Mouse (Mus musculus): ENCODE data around the gene Espn.

The Espn gene

GRCm38 (mm10) chr4:152178344-152178864 lies 26.2 kb upstream of the Espn start:
- no peak for DNase-seq (ENCODE audit: extremely low spot score)

DNA sequence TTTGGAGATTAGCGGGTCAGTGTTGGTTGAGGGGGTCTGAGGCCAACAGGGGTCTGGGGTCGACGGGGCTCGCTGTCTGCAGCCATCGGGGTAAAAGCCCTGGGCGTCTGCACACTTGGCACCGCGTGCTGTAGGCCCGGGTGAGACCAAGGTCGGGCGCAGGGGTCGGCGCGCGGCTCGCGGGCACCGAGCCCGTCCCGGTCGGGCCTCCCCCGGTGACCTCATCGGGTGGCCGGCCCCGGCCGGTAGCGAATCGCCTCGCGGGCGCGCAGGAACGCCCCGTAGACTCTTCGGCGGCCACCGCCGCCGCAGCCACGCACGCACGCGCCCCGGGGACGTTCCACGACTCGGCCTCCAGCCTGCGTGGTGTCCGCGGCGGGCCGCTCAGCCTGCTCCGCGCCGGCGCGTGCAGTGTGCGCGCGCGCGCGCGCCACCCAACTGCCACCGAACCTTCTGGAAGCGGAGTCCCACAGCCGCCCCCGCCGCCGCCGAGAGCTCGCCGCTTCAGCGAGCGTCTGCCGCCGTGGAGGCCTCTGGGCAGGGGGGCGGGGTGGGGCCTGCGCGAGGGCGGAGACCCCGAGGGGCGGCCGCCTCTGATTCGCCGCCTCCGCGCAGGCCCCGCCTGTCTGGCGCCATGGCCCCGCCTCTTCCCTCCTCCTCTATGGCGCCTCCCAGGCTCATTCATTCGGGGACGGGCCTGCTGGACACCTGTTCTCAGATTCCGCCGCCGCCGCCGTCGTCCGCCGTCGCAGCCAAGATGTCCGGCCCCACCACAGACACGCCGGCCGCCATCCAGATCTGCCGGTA lies 25.6 kb upstream of the Espn start, which contains the start of gene Acot7:
Gene Acot7 (plus strand): TSS at position 598 of the 807 bp plus-strand sequence.
- peak; percentile 95 for DNase-seq (ENCODE audit: extremely low spot score)

GRCm38 (mm10) chr4:152177174-152177536 lies 25.0 kb upstream of the Espn start:
- DNase-seq (ENCODE audit: extremely low spot score) = no peak

DNA sequence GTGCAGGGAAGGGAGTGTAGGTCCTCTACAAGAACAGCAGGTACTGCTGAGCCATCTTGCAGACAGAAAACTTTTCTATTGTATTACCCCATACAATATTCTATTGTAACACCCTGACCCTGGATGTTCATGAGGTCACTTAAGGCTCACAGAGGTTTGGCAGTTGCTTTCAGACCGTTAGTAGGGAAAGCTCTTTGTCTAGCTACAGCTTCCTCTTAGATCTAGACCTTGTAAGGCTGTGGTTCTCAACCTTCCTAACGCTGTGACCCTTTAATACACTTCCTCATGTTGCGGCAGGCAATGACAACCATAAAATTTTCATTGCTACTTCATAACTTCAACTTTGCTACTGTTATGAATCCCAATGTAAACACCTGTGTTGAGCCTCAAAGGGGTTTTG lies 24.5 kb upstream of the Espn start:
- DNase-seq (ENCODE audit: extremely low spot score) = no peak

- no peak for DNase-seq (ENCODE audit: extremely low spot score)
Observed at GRCm38 (mm10) chr4:152173956-152174355, 21.8 kb upstream of the Espn start.

GRCm38 (mm10) chr4:152173041-152173440 lies 20.9 kb upstream of the Espn start:
- peak; percentile 82 for DNase-seq (ENCODE audit: extremely low spot score)

DNA sequence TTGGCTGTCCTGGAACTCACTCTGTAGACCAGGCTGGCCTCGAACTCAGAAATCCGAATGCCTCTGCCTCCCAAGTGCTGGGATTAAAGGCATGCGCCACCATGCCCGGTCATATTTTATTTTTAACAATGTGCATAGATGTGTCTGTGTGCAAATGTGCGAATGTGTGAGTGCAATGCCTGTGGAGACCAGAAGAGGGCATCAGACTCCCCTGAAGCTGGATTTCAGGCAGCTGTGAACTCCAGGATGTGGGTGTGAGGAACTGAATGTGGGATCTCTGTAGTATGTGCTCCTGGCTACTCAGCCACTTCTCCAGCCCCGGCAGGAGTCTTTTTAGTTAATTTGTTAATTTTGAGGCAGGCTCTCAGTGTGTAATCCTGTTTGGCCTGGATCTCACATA lies 19.4 kb upstream of the Espn start:
- DNase-seq (ENCODE audit: extremely low spot score) = no peak

- DNase-seq (ENCODE audit: extremely low spot score) = no peak
Observed at GRCm38 (mm10) chr4:152170286-152170685, 18.1 kb upstream of the Espn start.

GRCm38 (mm10) chr4:152169103-152169502 lies 16.9 kb upstream of the Espn start:
- no peak for DNase-seq (ENCODE audit: extremely low spot score)

DNA sequence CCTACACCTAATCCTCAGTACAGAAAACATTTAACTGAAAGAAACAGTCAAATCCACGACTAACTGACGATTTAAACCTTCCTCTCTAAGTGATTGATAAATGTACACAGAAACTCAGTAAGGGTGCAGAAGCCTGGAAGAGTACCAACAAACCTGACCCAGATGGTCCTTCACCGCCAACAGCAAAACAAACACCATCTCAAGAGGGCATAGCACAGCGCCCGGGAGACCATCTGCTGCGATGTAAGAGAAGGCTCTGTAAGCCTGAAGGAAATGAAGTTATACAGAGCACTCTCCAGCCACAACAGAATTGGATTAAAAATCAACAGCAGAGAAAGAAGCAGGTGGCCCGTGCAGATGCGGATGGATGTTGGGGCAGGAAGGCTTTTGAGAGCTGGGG lies 15.9 kb upstream of the Espn start:
- DNase-seq (ENCODE audit: extremely low spot score) = no peak

- peak; percentile 76 for DNase-seq (ENCODE audit: extremely low spot score)
Observed at GRCm38 (mm10) chr4:152165036-152165931, 13.1 kb upstream of the Espn start.

- DNase-seq (ENCODE audit: extremely low spot score) = no peak
Observed at GRCm38 (mm10) chr4:152162748-152163147, 10.6 kb upstream of the Espn start.

DNA sequence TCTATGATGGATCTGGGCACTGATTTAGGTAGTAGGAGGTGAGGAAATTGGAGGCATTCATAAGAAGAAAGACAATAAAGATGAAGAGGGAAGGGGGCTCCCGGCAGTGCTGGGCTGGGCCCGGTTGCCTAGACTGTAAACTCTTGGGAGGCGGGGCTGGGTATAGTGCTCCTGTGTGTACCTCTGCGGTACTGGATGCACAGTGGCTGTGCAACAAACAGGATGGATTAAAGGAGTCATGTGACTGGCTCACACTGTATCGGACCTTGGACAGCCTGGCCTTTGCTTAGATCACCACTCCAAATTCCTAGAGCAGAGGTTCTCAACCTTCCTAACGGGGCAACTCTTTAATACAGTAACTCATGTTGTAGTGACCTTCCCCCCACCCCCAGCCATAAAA lies 9.4 kb upstream of the Espn start:
- DNase-seq (ENCODE audit: extremely low spot score) = no peak

DNA sequence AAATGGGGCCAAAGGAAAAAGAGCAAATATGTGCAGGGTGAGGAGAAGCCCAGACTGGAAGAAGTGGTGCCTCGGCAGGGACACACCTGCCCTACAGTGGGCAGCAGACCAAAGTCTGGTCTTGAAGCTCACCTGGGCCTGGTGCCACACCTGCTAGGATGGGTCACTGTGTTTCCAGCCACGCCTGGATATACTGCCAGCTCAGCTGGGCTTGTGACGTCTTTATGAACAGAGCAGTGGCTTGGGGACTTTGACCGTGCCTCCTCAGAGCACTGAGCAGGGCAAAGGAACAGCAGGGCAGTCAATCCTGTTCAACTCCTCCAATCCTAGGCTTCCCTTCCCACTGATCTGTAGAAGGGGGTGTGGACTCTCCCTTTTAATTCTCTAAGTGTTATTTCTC lies 8.6 kb upstream of the Espn start:
- DNase-seq (ENCODE audit: extremely low spot score) = no peak

- no peak for DNase-seq (ENCODE audit: extremely low spot score)
Observed at GRCm38 (mm10) chr4:152159285-152159678, 7.1 kb upstream of the Espn start.

GRCm38 (mm10) chr4:152158585-152159284 lies 6.6 kb upstream of the Espn start, which contains the start of gene Hes2:
Gene Hes2 (plus strand): TSS chr4:152158867.
- DNase-seq (ENCODE audit: extremely low spot score) = no peak

DNA sequence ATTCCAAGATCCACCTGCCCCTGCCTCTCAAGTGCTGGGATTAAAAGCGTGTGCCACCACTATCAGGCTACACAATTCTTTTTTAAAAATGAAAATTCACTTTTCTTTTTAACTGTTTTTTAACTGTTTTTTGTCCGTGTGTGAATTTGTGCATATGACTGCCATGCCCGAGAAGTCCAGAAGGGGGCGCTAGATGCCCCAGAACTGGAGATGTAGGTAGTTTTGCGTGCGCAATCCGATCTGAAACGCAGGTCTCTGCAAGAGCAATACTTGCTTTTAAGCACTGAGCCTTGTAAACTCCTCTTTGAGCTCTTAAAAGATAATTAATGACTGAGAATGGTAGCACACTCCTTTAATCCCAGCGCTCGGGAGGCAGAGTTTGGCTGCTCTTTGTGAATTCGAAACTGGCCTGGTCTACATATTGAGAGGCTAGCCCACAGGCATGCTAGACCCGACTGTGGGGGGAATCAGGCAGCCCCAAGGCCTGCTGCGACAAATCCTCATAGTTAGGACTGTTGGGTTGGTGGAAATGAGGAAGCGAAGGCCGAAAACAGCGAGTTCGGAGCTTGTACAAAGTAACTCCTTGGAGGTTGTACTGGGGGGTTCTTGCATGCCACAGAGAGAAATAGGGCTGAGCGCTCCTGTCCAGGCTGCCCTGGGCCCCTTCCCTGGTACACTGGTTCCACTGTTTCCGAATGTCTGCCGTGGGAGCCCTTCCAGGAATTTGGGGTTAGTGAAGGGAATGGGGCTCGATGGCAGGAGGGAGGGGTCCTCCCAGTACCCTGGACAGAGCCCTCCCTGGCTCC lies 5.8 kb upstream of the Espn start:
- DNase-seq (ENCODE audit: extremely low spot score) = peak; percentile 58

- DNase-seq (ENCODE audit: extremely low spot score) = no peak
Observed at GRCm38 (mm10) chr4:152155019-152155418, 2.8 kb upstream of the Espn start.

DNA sequence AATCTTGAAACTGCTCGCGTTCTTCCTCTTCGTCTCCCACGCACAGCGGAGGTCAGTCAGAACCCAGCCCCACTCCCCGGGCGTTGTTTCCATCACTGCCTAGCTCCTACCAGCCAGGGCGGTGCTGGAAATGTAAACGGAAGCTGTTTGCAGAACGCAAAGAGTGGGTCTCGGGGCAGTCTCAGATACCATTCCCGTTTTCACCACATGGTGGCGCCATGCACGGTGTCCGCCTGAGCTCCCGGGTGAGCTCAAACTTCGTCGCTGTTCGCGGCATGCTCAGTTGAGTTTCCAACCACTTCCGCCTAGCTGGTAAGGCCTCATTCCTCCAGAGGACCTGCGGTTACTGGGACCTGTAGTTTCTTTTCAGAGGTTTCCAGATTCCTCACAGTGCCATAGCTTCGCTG lies 1.6 kb upstream of the Espn start:
- DNase-seq (ENCODE audit: extremely low spot score) = peak; percentile 85

DNA sequence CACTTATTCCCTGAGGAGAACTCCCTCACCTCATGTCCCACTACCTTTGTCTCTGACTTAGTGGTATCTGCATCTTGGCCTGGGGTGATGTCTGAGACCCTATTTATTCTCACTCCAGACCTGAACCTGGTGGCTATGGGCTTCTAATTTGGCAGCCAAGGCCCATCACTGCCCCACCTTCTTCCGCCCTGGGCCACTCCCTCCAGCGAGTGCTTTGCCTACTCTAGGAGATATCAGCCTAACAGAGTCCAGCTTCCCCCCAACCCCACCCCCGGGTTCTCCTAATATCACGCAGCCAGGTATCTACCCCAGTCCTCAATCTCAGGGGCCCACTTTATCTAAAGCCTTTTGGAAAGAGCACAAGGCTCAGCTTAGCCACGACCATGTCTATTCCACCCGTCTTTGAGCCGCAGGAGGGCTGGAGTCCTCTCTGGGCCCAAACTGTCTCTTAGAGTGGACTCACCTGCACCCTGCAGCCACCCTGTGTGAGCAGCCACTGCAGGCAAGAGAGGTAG lies 663 bp downstream of the Espn start:
- no peak for DNase-seq (ENCODE audit: extremely low spot score)

GRCm38 (mm10) chr4:152150546-152150945 lies 1.6 kb downstream of the Espn start:
- no peak for DNase-seq (ENCODE audit: extremely low spot score)
